Mouse (Mus musculus): ENCODE measurements around the gene Elmo1. TPM values are rescaled to one million over a fixed set of nuclear protein-coding genes. Genes with fewer than 3 reads are reported as not detected.
A peak's percentile ranks its signal among the peaks of the same experiment; 100 is the strongest.

Elmo1 gene
- polyA plus RNA-seq, 1 experiment from 2014 or later = 12.2 TPM

DNA sequence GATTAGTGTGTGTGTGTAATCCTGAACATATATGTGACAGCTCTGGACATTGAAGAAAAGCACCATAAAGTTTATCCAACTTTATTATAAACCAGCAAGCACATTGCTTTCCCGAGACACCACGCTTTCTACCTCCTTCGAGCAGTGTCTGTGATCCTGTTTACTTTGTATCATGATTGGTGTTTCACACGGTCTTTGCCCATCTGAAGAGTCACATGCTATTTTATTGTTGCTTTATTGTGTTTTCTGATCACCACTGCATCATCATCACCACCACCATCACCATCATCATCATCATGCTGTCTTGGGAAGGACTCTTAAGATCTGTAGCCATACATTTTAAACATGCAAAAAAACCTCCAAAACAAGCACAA lies 41.6 kb downstream of the Elmo1 start:
- Histone ChIP-seq H3K4me3 (ENCODE audit: low read depth, low read length) (no peak overlapping the region), H3K27me3 (ENCODE audit: control insufficient read depth, insufficient read depth, low read length) (no peaks in the 10 kb centered on the region), H3K36me3 (ENCODE audit: control insufficient read depth, insufficient read depth, low read length) (no peaks in the 10 kb centered on the region), H3K9ac (replicated peaks; ENCODE audit: low read depth, low read length) (no peak overlapping the region), H3K4me2 (replicated peaks; ENCODE audit: low read depth, low read length) (no peak overlapping the region), H3K4me1 (ENCODE audit: control insufficient read depth, insufficient read depth, low read length) (peaks cover 13% of the 10 kb centered on the region; the same call in 1 of the 2 replicates), H3K9me3 (ENCODE audit: control insufficient read depth, low read depth, low read length) (no peaks in the 10 kb centered on the region), H3K27ac (ENCODE audit: low read length) (no peak overlapping the region)
- 67% methylated on average over 4 of the region's 4 CpGs for WGBS
- no peak for ATAC-seq (ENCODE audit: insufficient number of reproducible peaks, insufficient read depth, low FRiP score, low read depth)

DNA sequence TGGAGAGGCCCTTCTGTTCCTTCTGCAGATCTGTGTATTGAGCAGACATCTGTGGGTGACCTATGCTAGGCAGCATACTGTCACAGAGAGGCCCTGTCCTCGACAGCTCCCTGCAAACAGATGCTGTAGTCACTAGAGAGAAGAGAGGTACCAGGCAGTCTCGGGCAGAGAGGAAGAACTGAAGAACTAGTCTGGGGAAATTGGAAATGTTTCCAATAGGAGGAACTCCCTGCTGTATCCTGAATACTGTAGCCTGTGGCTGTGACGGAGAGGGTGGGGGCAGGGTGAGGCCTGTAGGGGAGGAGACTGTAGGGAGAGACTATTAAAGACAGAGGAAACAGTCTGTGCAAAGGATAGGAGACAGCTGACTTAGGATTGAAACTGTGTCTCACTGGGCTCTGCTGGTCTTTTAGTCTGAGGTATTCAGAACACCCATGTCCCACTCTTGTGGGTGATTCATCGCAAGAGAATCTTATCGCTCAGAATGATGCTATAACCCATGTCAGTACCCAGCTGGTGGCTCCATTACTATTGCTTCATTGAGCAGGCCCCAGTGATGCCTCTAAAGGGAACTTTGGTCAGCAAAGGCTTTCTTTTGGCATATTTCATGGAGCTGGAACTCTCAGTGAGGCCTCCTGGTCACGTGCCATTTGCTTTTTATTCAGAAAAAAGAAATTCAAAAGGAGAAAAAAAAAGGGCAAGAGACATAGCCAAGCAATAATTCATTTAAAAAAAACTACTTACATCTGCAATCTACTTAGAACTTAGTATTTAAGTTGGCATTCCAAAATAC lies 43.4 kb downstream of the Elmo1 start:
- Histone ChIP-seq H3K4me3 (ENCODE audit: low read depth, low read length) (no peak overlapping the region), H3K4me1 (ENCODE audit: control insufficient read depth, insufficient read depth, low read length) (peaks cover 11% of the 10 kb centered on the region; the same call in 1 of the 2 replicates), H3K27me3 (ENCODE audit: control insufficient read depth, insufficient read depth, low read length) (no peaks in the 10 kb centered on the region), H3K9ac (replicated peaks; ENCODE audit: low read depth, low read length) (no peak overlapping the region), H3K4me2 (replicated peaks; ENCODE audit: low read depth, low read length) (no peak overlapping the region), H3K36me3 (ENCODE audit: control insufficient read depth, insufficient read depth, low read length) (no peaks in the 10 kb centered on the region), H3K9me3 (ENCODE audit: control insufficient read depth, low read depth, low read length) (no peaks in the 10 kb centered on the region), H3K27ac (ENCODE audit: low read length) (peak overlapping the region; percentile 48; the same call in 1 of the 2 replicates)
- 52% methylated on average over 6 of the region's 6 CpGs for WGBS
- ATAC-seq (ENCODE audit: insufficient number of reproducible peaks, insufficient read depth, low FRiP score, low read depth) = no peak

DNA sequence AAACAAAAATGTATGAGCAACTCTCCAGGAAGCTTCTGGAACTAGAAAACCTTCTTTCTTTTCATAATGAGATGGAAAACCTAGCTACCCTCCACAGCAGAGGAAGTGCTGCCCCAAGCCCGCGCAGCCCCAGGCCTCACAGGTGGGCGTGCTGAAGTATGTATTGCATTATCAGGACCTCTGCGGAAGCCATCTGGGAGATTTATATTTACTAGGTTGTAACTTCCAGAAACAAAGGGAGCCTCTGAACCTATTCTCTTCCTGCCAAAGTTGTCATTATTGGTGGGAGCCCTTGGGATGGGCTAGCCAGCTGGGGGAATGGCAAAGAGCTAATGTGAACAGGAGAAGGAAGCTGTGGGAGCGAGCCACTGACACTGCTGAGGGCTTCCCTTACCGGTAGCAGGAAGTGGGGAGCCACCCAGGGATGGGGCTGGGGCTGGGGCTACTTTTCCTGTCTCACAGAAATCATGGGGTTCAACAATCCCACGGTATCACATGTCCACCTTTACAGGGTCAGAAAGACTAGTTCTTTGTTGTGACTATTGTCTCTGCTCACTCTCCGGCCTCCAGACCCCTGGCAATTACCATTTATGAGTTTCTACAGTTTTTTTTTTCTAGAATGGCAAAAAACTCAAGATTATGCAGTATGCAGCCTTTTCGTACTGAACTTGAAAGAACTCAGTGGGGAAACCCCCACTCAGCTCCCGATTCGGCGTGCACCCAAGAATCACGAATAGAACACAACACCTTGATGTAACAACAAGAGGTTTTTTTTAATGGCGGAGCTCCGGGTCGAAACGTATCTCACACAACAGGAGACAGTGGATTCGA lies 44.2 kb downstream of the Elmo1 start:
- H3K27ac ChIP-seq (ENCODE audit: low read length) = no peak overlapping the region
- H3K4me2 ChIP-seq (replicated peaks; ENCODE audit: low read depth, low read length) = no peak overlapping the region
- no peak overlapping the region for H3K4me3 ChIP-seq (ENCODE audit: low read depth, low read length)
- H3K9me3 ChIP-seq (ENCODE audit: control insufficient read depth, low read depth, low read length) = no peaks in the 10 kb centered on the region
- H3K36me3 ChIP-seq (ENCODE audit: control insufficient read depth, insufficient read depth, low read length) = no peaks in the 10 kb centered on the region
- WGBS = 88% methylated on average over 18 of the region's 18 CpGs
- no peaks in the 10 kb centered on the region for H3K27me3 ChIP-seq (ENCODE audit: control insufficient read depth, insufficient read depth, low read length)
- no peak overlapping the region for H3K9ac ChIP-seq (replicated peaks; ENCODE audit: low read depth, low read length)
- H3K4me1 ChIP-seq (ENCODE audit: control insufficient read depth, insufficient read depth, low read length) = peaks cover 15% of the 10 kb centered on the region; the same call in 1 of the 2 replicates
- no peak for ATAC-seq (ENCODE audit: insufficient number of reproducible peaks, insufficient read depth, low FRiP score, low read depth)

DNA sequence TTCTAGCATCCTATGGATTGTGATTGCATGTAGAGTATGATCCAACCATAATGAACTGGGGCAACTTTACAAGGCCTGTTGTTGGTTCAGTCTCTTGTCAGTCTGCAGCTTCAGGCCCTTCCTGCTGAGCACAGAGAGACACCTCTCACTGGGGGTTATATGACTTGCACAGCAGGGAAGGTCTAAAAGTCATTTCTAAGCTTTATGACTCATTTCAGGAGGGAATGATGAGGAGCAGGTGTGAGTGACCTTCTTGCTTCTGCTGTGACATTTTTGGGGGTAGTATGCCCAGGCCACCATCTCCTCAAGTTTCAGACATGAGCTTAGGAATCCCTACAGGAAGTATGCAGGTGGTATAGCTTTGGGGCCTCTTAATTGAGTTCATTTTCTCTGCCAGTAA lies 46.4 kb downstream of the Elmo1 start:
- ATAC-seq (ENCODE audit: insufficient number of reproducible peaks, insufficient read depth, low FRiP score, low read depth) = no peak
- H3K4me1 ChIP-seq (ENCODE audit: control insufficient read depth, insufficient read depth, low read length) = peaks cover 15% of the 10 kb centered on the region; the same call in 1 of the 2 replicates
- H3K36me3 ChIP-seq (ENCODE audit: control insufficient read depth, insufficient read depth, low read length) = no peaks in the 10 kb centered on the region
- H3K9me3 ChIP-seq (ENCODE audit: control insufficient read depth, low read depth, low read length) = no peaks in the 10 kb centered on the region
- no peak overlapping the region for H3K4me2 ChIP-seq (replicated peaks; ENCODE audit: low read depth, low read length)
- no peak overlapping the region for H3K9ac ChIP-seq (replicated peaks; ENCODE audit: low read depth, low read length)
- no peak overlapping the region for H3K27ac ChIP-seq (ENCODE audit: low read length)
- H3K4me3 ChIP-seq (ENCODE audit: low read depth, low read length) = no peak overlapping the region
- no peaks in the 10 kb centered on the region for H3K27me3 ChIP-seq (ENCODE audit: control insufficient read depth, insufficient read depth, low read length)

DNA sequence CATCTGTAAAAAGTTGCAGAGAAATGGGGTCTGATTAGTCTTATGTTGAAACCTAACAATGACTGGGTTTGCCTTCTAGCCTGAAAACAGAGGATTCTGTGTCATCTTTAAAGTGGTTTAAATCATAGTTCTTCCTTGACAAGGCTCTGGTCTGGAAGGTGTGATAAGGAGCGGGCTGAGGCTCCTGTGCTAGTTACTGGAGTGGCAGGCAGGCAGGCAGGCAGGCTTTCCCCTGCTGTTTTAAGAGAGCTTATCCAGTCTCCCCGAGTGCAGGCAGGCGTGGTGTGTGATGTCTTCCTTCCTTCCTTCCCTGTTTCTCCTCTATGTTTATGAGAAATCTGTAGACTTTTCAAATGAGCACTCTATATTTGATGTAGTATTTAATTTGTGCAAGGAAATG lies 48.1 kb downstream of the Elmo1 start:
- Histone ChIP-seq H3K4me2 (replicated peaks; ENCODE audit: low read depth, low read length) (no peak overlapping the region), H3K36me3 (ENCODE audit: control insufficient read depth, insufficient read depth, low read length) (no peaks in the 10 kb centered on the region), H3K4me1 (ENCODE audit: control insufficient read depth, insufficient read depth, low read length) (peaks cover 13% of the 10 kb centered on the region; the same call in 1 of the 2 replicates), H3K27me3 (ENCODE audit: control insufficient read depth, insufficient read depth, low read length) (no peaks in the 10 kb centered on the region), H3K9me3 (ENCODE audit: control insufficient read depth, low read depth, low read length) (no peaks in the 10 kb centered on the region), H3K4me3 (ENCODE audit: low read depth, low read length) (no peak overlapping the region), H3K9ac (replicated peaks; ENCODE audit: low read depth, low read length) (no peak overlapping the region), H3K27ac (ENCODE audit: low read length) (no peak overlapping the region)
- ATAC-seq (ENCODE audit: insufficient number of reproducible peaks, insufficient read depth, low FRiP score, low read depth) = no peak
- 31% methylated on average over 3 of the region's 3 CpGs for WGBS

DNA sequence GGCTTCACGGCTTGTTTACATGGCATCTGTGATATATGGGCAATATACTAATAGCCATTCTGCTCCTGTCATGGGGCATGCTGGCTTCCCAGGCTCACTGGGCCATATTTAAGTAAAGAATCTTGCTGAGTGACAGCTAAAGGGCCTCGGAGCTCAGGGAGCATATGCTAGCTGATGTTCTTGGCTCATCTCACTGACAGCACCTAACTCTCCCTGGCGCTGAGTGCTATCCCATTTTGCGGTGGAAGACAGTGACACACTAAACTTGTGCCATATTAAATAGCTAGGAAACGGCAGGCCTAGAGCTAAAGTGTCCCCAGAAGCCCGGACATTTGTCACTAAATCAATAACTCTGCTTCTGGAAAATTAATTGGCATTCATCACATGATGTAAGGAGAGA lies 48.7 kb downstream of the Elmo1 start:
- Histone ChIP-seq H3K4me3 (ENCODE audit: low read depth, low read length) (no peak overlapping the region), H3K4me1 (ENCODE audit: control insufficient read depth, insufficient read depth, low read length) (peaks cover 9% of the 10 kb centered on the region; the same call in 1 of the 2 replicates), H3K36me3 (ENCODE audit: control insufficient read depth, insufficient read depth, low read length) (no peaks in the 10 kb centered on the region), H3K4me2 (replicated peaks; ENCODE audit: low read depth, low read length) (no peak overlapping the region), H3K27me3 (ENCODE audit: control insufficient read depth, insufficient read depth, low read length) (no peaks in the 10 kb centered on the region), H3K27ac (ENCODE audit: low read length) (no peak overlapping the region), H3K9me3 (ENCODE audit: control insufficient read depth, low read depth, low read length) (no peaks in the 10 kb centered on the region), H3K9ac (replicated peaks; ENCODE audit: low read depth, low read length) (no peak overlapping the region)
- WGBS = 39% methylated on average over 6 of the region's 6 CpGs
- no peak for ATAC-seq (ENCODE audit: insufficient number of reproducible peaks, insufficient read depth, low FRiP score, low read depth)

DNA sequence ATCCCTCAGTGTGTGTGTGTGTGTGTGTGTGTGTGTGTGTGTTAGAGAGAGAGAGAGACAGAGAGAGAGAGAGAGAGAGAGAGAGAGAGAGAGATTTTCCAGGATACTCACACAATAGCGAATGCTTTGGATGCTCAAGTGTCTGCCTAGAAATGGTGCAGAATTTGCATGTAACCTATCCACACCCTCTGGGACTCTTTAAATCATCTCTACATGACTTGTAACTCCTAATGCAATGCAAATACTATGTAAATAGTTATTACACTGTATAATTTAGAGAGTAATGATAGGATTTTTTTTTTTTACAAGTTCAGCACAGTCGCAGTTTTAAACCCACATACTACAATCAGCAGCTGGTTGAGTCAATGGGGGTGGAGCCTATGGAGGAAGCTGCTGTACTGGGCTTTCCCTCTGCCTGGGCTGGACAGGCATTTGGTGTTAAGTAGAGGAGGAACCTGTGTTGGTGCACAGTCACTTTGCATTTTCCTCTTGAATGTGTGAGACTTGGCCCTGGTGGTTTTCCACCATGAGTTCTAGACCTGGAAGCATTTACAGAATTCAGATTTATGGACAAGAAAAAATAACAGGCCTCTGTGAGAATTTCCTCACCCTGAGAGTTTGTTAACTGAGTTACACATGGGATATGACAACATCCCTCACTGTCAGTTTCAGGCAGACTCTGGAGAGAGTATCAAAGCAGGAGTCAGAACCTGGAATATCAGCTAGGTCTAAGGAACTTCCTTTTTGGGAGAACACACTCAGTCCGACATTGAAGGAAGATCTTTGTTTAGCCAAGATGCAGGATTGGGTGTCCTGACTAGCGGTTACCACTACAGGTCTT lies 49.6 kb downstream of the Elmo1 start:
- WGBS = 72% methylated on average over 4 of the region's 4 CpGs
- H3K4me3 ChIP-seq (ENCODE audit: low read depth, low read length) = no peak overlapping the region
- no peak overlapping the region for H3K27ac ChIP-seq (ENCODE audit: low read length)
- peaks cover 5% of the 10 kb centered on the region; the same call in 1 of the 2 replicates for H3K4me1 ChIP-seq (ENCODE audit: control insufficient read depth, insufficient read depth, low read length)
- ATAC-seq (ENCODE audit: insufficient number of reproducible peaks, insufficient read depth, low FRiP score, low read depth) = no peak
- no peaks in the 10 kb centered on the region for H3K36me3 ChIP-seq (ENCODE audit: control insufficient read depth, insufficient read depth, low read length)
- no peak overlapping the region for H3K9ac ChIP-seq (replicated peaks; ENCODE audit: low read depth, low read length)
- no peaks in the 10 kb centered on the region for H3K9me3 ChIP-seq (ENCODE audit: control insufficient read depth, low read depth, low read length)
- no peak overlapping the region for H3K4me2 ChIP-seq (replicated peaks; ENCODE audit: low read depth, low read length)
- no peaks in the 10 kb centered on the region for H3K27me3 ChIP-seq (ENCODE audit: control insufficient read depth, insufficient read depth, low read length)

DNA sequence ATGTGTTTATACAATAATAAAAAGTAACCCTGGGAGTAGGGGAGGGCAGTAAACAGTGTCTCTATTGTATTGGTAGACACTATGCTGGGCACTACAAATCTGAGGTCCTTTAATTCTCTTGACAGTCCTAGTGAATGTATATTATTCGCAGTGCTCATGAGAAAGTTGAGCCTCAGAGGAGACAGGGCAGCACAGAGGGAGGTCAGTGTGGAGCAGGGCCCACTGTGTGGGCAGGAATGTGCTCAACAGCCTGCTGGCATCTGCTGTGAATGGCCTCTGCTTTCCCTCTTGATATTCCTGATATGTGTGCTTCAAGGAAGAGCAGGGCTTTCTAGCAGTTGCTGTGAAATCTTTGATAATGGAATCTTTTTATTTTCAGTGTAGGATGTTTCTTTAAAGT lies 52.2 kb downstream of the Elmo1 start:
- no peak overlapping the region for H3K4me2 ChIP-seq (replicated peaks; ENCODE audit: low read depth, low read length)
- 35% methylated on average over 1 of the region's 1 CpGs for WGBS
- no peak overlapping the region for H3K9ac ChIP-seq (replicated peaks; ENCODE audit: low read depth, low read length)
- no peak overlapping the region for H3K4me3 ChIP-seq (ENCODE audit: low read depth, low read length)
- H3K27me3 ChIP-seq (ENCODE audit: control insufficient read depth, insufficient read depth, low read length) = no peaks in the 10 kb centered on the region
- H3K4me1 ChIP-seq (ENCODE audit: control insufficient read depth, insufficient read depth, low read length) = peaks cover 5% of the 10 kb centered on the region; the same call in 1 of the 2 replicates
- no peak overlapping the region for H3K27ac ChIP-seq (ENCODE audit: low read length)
- H3K9me3 ChIP-seq (ENCODE audit: control insufficient read depth, low read depth, low read length) = no peaks in the 10 kb centered on the region
- no peaks in the 10 kb centered on the region for H3K36me3 ChIP-seq (ENCODE audit: control insufficient read depth, insufficient read depth, low read length)
- ATAC-seq (ENCODE audit: insufficient number of reproducible peaks, insufficient read depth, low FRiP score, low read depth) = no peak

Measured in stomach, embryonic 14.5 days (tissue).